Mouse (Mus musculus): Measurements from ENCODE around the gene Ssr4.

The Ssr4 gene

DNA sequence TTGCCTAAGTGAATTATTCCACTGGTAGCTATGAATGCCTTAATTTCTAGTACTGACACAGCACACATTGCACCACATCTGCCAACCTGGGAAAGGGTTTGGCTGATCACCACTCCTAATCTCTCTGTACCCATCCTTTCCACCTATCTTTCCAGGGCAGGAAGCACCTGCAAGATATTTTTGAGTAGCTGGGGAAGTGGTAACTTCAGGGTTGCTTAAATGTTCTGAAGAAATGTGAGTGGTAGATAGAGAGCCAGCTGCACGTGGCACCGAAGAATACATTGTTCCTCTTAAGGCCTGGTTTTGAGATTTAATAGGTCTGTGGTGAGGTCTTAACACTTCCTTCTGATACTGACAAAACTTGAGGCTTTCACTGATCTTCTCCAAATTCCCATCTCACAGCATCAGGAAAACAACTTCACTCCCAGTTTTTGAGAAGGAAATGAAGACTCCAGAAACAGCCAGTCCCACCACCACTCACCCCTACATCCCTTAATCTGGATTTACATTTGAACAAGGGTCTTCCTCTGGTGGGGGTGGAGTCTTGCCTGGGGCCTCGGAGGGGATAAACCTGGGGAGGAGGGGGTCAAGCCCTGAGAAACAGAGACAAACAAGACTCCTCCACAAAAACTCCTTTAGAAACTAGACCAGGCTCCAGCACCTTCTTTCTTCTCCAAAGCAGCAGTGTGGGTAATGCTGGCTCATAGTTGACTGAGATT, 29.9 kb downstream of the Ssr4 start:
- no peak for DNase-seq

DNA sequence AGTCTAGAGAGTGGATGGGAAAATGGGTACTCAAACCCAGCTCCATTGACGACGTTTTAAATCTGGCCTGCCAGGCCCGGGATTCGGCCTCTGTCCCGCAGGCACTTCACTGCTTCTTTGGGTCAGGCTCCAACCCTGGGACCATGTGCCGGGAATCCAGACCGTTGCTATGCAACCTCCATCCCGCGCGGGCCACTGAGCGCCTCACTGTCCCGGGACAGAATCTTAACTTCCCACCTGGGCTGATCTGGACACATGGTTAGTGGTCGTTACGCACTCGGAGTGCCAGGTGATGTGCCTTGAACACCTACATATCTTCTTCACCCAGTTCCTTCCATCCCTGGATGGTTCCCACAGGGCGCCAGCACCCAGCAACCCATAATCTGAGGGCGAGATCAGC, 36.9 kb downstream of the Ssr4 start:
- peak; percentile 8 for DNase-seq

GRCm38 (mm10) chrX:73824185-73825151, 37.6 kb downstream of the Ssr4 start, which contains the start of gene Pdzd4:
TSS of gene Pdzd4 (minus strand) at chrX:73824969.
- peak; percentile 83 for DNase-seq

DNA sequence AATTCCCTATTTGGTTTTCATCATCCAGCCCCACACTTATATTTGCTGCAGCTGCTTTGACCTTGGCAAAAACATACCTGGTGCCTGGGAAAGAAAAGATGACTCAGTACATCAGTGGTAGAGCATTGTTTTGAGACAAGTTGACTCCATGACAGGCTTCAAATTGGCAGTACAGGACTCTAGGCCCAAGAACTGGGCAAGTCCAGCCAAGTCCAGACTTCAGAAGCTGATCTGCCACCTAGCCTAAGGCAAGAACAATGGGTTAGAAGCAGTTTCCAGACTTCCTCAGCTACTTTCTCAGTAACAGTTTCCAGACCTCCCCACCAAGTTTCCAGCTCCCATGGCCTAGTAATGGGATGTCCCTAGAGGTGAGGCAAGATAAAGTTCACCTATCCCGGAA, 48.9 kb downstream of the Ssr4 start:
- no peak for DNase-seq

- no peak for DNase-seq
These were observed 49.9 kb downstream of the Ssr4 start for GRCm38 (mm10) chrX:73836691-73837090.
